Mouse (Mus musculus) liver, adult (tissue): ENCODE data around the gene Asah2.
A peak's percentile ranks its signal among the peaks of the same experiment; 100 is the strongest.

Experiments used
- GATA4 ChIP-seq: IDR thresholded peaks from 2 replicates; pipeline ENCODE4 v1.6.1; 2014; ENCODE audit warnings: mild to moderate bottlenecking, low read length; ENCODE audit not compliant: insufficient replicate concordance

Asah2 gene

GRCm38 (mm10) chr19:32107771-32108306 lies at the start of gene Asah2:
Gene Asah2 (minus strand): TSS chr19:32108211.
- TF ChIP-seq GATA4 = 0 out of 2 replicates have a peak, but pooled peaks have one; percentile 14

DNA sequence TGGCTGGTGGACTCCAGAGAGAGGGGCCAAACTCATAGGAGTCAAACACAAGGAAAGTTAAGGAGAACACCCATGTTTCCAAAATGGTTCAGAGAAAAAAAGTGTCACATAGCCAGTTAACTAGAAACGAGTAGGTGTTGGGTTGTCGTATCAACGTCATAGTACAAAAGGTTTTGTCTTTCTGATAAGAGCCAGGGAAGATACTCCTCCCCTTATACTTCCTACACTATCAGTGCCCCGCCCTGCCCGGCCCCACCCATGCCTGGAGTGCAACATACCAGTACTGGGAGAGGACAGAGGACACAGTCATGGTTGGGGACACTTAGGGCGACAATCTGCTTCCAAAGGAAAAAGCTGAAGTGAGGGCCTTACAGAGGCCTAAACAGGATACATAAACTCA lies 49.0 kb upstream of the Asah2 start:
- TF ChIP-seq GATA4 = no peak

GRCm38 (mm10) chr19:32152529-32152928 lies 44.5 kb upstream of the Asah2 start:
- no peak for TF ChIP-seq GATA4

DNA sequence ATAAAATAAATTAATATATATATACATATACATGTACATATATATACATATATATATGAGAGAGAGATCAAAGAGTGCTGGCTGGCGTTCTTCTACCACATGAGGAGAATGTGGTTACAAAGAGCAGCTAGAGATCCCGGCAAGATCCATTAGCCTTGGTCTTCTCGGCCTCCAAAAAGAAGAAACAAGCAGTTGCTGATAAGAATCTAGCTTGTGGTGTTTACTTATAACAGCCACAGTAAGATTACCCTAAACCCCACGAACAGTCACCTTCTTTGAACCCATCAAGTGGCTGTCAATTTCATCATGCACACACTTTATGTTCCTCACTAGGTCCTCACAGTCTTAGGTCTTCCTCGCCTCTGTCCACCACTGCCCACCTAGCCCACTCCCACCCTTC lies 40.7 kb upstream of the Asah2 start:
- no peak for TF ChIP-seq GATA4

DNA sequence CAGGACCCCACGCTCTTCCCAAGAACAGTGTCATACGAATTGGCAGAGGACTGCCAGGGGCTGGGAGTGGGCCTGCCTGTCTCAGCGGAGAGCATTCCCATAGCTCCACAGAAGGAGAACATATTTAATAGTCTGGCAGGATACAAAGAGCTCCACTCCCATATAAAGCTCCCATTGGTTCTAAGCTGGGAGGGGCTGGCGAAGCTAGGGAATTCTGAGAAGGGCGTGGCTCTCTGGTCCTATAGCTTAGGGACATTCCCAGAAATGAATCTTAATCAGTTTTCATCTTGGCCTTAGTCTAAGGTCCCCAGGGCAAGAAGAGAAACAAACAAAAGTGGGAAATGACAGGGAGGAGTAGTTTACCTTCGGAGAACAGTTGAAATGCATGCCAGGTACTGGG lies 34.4 kb upstream of the Asah2 start:
- no peak for TF ChIP-seq GATA4

GRCm38 (mm10) chr19:32138361-32139088 lies 30.5 kb upstream of the Asah2 start:
- peak; percentile 83; the same call in 1 of the 2 replicates for TF ChIP-seq GATA4

GRCm38 (mm10) chr19:32137904-32138303 lies 29.9 kb upstream of the Asah2 start:
- TF ChIP-seq GATA4 = no peak

GRCm38 (mm10) chr19:32136888-32137625 lies 29.0 kb upstream of the Asah2 start:
- TF ChIP-seq GATA4 = peak; percentile 47; the same call in 1 of the 2 replicates

DNA sequence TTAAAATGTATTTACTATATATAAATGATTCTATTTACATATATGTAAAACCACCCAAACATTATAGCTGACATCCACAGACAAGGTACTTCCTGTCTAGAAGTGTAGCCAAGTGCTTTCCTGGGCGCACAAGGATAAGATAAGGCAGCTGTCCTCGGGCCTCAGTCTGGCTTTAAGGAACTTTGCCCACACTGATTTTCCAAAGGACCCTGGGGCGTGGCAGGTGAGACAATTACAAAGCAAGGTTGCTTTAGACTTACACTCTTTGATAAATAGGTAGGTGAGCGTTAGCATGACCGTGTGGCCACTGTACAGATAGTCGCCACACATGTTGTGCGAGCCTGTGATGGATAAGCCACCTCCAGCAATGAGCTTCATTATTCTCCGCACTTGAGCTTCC lies 21.3 kb upstream of the Asah2 start:
- TF ChIP-seq GATA4 = no peak

DNA sequence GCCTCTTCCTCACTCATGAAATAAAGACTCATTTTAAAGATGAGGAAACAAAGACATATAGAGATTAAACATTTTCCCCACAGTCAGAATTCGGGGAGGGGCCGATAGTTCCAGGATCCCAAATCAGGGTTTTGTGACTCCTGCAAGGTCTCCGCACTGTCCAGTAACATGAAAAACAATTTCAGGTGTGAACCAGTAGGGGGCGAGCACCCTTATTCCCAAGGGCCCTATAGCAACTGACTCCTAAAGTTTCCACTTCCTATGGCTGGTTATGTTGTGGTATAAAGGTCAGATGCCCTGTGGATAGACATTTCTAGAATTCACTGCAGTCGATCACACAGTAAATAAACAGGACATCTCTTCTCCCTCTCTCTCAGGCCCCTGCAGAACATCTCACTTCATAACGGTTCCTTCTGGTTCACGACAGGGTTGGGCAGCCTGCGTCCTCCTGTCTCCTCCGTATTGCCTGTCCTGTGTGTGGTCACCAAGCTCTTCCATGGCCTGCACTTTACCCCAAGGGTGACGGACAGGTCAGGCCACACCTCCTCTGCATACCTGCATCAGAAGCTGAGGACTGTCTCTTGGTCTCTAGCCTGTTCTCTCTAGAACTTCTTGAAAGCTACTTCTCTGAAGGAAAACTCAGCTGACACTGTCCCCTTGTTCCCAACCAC lies 19.3 kb upstream of the Asah2 start:
- no peak for TF ChIP-seq GATA4

DNA sequence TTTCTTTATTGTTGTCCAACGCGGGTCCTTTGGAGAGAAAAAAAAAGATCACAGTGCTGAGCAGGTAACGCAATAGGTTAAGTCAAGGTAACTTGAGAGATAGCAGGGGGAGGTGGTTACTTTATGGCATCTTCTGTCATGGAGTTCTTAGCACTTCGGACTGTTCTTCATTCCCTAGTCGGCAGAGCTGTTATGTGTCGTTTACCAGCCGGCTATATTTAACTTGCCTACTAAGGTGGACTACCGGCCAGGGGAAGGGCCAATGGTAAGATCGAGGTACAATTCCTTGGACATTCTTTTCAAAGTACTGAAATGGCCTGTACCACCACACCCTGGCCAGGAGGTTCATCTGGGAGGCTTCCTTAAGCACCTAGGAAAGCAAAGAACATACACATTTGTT lies 16.1 kb upstream of the Asah2 start:
- TF ChIP-seq GATA4 = no peak

DNA sequence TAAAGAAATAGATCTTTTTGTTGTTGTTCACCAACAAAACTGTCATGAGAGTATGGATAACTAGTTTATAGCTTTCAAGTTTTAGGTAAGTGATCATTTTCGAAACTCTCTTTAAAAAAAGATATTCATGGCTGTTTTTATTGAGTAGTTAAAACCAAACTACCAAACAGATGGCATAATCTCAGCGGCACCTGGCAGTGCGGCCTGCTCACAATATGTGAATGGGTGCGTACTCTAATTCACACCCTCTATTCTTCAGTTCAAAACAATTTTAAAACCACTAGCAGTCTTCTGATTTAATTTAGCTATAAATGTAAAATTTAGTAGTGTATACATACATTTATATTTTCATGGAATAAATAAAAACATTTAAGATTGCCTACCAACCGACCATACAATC lies 15.2 kb upstream of the Asah2 start:
- no peak for TF ChIP-seq GATA4

DNA sequence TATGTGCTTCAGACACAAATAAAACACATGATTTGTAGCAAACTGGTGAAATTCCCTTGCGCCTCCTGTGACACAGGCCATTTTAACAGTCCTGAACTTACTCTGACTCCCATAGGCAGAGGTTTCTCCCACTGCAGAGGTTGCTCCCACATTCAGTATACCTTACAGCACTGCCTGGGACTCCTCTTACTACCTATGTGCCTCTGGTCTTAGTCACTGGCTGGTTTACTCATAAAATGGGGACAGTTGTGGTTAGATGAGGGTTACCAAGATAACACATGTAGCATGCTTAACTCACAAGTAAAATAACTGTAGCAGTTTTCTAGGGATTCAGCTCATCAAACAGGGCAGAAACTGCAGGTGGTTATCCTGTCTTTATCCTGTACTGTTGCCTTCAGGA lies 12.8 kb upstream of the Asah2 start:
- TF ChIP-seq GATA4 = no peak

GRCm38 (mm10) chr19:32119666-32120065 lies 11.7 kb upstream of the Asah2 start:
- TF ChIP-seq GATA4 = no peak

GRCm38 (mm10) chr19:32118496-32118895 lies 10.5 kb upstream of the Asah2 start:
- TF ChIP-seq GATA4 = no peak
